Mouse (Mus musculus): ENCODE measurements around the gene Dnah2. TPM values are rescaled to one million over a fixed set of nuclear protein-coding genes. Genes with fewer than 3 reads are reported as not detected.

Dnah2 gene
- polyA plus RNA-seq, 1 experiment from 2014 or later, result 1.9 TPM

GRCm38 (mm10) chr11:69408541-69409377, 140.2 kb downstream of the Dnah2 start:
- Histone ChIP-seq H3K4me1 (peaks cover 43% of the 10 kb centered on the region), H3K9ac (replicated peaks) (peak overlapping the region; percentile 96), H3K4me2 (replicated peaks) (peak overlapping the region; percentile 98), H3K4me3 (peak overlapping the region; percentile 64), H3K27ac (replicated peaks) (peak overlapping the region; percentile 98), H3K27me3 (no peaks in the 10 kb centered on the region), H3K36me3 (peaks cover 56% of the 10 kb centered on the region), H3K9me3 (no peaks in the 10 kb centered on the region)
- under 1% methylated on average over 33 of the region's 33 CpGs for WGBS
- ATAC-seq (ENCODE audit: low FRiP score, low read depth), result peak; percentile 58

- H3K4me1 ChIP-seq, result peaks cover 32% of the 10 kb centered on the region
Measured at GRCm38 (mm10) chr11:69407724-69408004, 141.2 kb downstream of the Dnah2 start.

GRCm38 (mm10) chr11:69406867-69407723, 141.8 kb downstream of the Dnah2 start:
- no peaks in the 10 kb centered on the region for H3K9me3 ChIP-seq
- H3K4me3 ChIP-seq, result no peak overlapping the region
- ATAC-seq (ENCODE audit: low FRiP score, low read depth), result no peak
- no peak overlapping the region for H3K9ac ChIP-seq (replicated peaks)
- no peak overlapping the region for H3K27ac ChIP-seq (replicated peaks)
- H3K27me3 ChIP-seq, result no peaks in the 10 kb centered on the region
- H3K4me2 ChIP-seq (replicated peaks), result peak overlapping the region; percentile 98; the same call in 1 of the 2 replicates
- H3K36me3 ChIP-seq, result peaks cover 63% of the 10 kb centered on the region
- peaks cover 26% of the 10 kb centered on the region for H3K4me1 ChIP-seq
- WGBS, result 93% methylated on average over 16 of the region's 16 CpGs

More at GRCm38 (mm10) chr11:69407724-69408004, 141.2 kb downstream of the Dnah2 start:
- peak overlapping the region; percentile 96; the same call in 1 of the 2 replicates for H3K9ac ChIP-seq (replicated peaks)
- H3K27ac ChIP-seq (replicated peaks), result 0 out of 2 replicates have a peak overlapping the region, but pooled peaks have one; percentile 98
- no peaks in the 10 kb centered on the region for H3K27me3 ChIP-seq
- H3K4me3 ChIP-seq, result peak overlapping the region; percentile 64; the same call in 1 of the 2 replicates
- peak overlapping the region; percentile 98; the same call in 1 of the 2 replicates for H3K4me2 ChIP-seq (replicated peaks)
- 84% methylated on average over 4 of the region's 4 CpGs for WGBS
- H3K36me3 ChIP-seq, result peaks cover 60% of the 10 kb centered on the region
- no peaks in the 10 kb centered on the region for H3K9me3 ChIP-seq
- ATAC-seq (ENCODE audit: low FRiP score, low read depth), result no peak

GRCm38 (mm10) chr11:69406282-69406681, 142.6 kb downstream of the Dnah2 start:
- 88% methylated on average over 19 of the region's 19 CpGs for WGBS
- Histone ChIP-seq H3K4me3 (no peak overlapping the region), H3K36me3 (peaks cover 71% of the 10 kb centered on the region)

GRCm38 (mm10) chr11:69405397-69406200, 143.3 kb downstream of the Dnah2 start:
- Histone ChIP-seq H3K9me3 (no peaks in the 10 kb centered on the region), H3K27me3 (peaks cover 5% of the 10 kb centered on the region), H3K4me3 (no peak overlapping the region), H3K9ac (replicated peaks) (0 out of 2 replicates have a peak overlapping the region, but pooled peaks have one; percentile 12), H3K4me2 (replicated peaks) (no peak overlapping the region), H3K36me3 (peaks cover 78% of the 10 kb centered on the region), H3K4me1 (peaks cover 26% of the 10 kb centered on the region), H3K27ac (replicated peaks) (no peak overlapping the region)
- ATAC-seq (ENCODE audit: low FRiP score, low read depth), result no peak
- 91% methylated on average over 24 of the region's 24 CpGs for WGBS

More at GRCm38 (mm10) chr11:69406282-69406681, 142.6 kb downstream of the Dnah2 start:
- no peak for ATAC-seq (ENCODE audit: low FRiP score, low read depth)
- H3K9ac ChIP-seq (replicated peaks), result no peak overlapping the region
- no peaks in the 10 kb centered on the region for H3K27me3 ChIP-seq
- no peaks in the 10 kb centered on the region for H3K9me3 ChIP-seq
- H3K4me2 ChIP-seq (replicated peaks), result no peak overlapping the region
- H3K27ac ChIP-seq (replicated peaks), result no peak overlapping the region
- H3K4me1 ChIP-seq, result peaks cover 26% of the 10 kb centered on the region

- peaks cover 28% of the 10 kb centered on the region for H3K4me1 ChIP-seq
- peaks cover 86% of the 10 kb centered on the region for H3K36me3 ChIP-seq
- H3K9me3 ChIP-seq, result no peaks in the 10 kb centered on the region
- no peak overlapping the region for H3K27ac ChIP-seq (replicated peaks)
- peaks cover 13% of the 10 kb centered on the region for H3K27me3 ChIP-seq
- 0 out of 2 replicates have a peak overlapping the region, but pooled peaks have one; percentile 12 for H3K9ac ChIP-seq (replicated peaks)
- WGBS, result 92% methylated on average over 24 of the region's 24 CpGs
- no peak overlapping the region for H3K4me2 ChIP-seq (replicated peaks)
- no peak for ATAC-seq (ENCODE audit: low FRiP score, low read depth)
- no peak overlapping the region for H3K4me3 ChIP-seq
Measured at GRCm38 (mm10) chr11:69404595-69405396, 144.1 kb downstream of the Dnah2 start.

- Histone ChIP-seq H3K9me3 (no peaks in the 10 kb centered on the region), H3K9ac (replicated peaks) (no peak overlapping the region), H3K4me2 (replicated peaks) (no peak overlapping the region), H3K4me3 (no peak overlapping the region), H3K27me3 (peaks cover 17% of the 10 kb centered on the region), H3K4me1 (peaks cover 31% of the 10 kb centered on the region), H3K27ac (replicated peaks) (no peak overlapping the region), H3K36me3 (peaks cover 92% of the 10 kb centered on the region)
- 93% methylated on average over 38 of the region's 38 CpGs for WGBS
- no peak for ATAC-seq (ENCODE audit: low FRiP score, low read depth)
Measured at GRCm38 (mm10) chr11:69403691-69404594, 145.0 kb downstream of the Dnah2 start.

- H3K27ac ChIP-seq (replicated peaks), result no peak overlapping the region
- 87% methylated on average over 12 of the region's 12 CpGs for WGBS
- no peak for ATAC-seq (ENCODE audit: low FRiP score, low read depth)
- no peak overlapping the region for H3K4me2 ChIP-seq (replicated peaks)
- H3K9ac ChIP-seq (replicated peaks), result no peak overlapping the region
- peaks cover 27% of the 10 kb centered on the region for H3K27me3 ChIP-seq
- peaks cover 81% of the 10 kb centered on the region for H3K36me3 ChIP-seq
- no peaks in the 10 kb centered on the region for H3K9me3 ChIP-seq
- H3K4me3 ChIP-seq, result no peak overlapping the region
- H3K4me1 ChIP-seq, result peaks cover 36% of the 10 kb centered on the region
Measured at GRCm38 (mm10) chr11:69401987-69402386, 146.9 kb downstream of the Dnah2 start.

- 0 out of 2 replicates have a peak overlapping the region, but pooled peaks have one; percentile 1 for H3K4me3 ChIP-seq
- no peak overlapping the region for H3K9ac ChIP-seq (replicated peaks)
- no peaks in the 10 kb centered on the region for H3K9me3 ChIP-seq
- peaks cover 73% of the 10 kb centered on the region for H3K36me3 ChIP-seq
- peaks cover 27% of the 10 kb centered on the region for H3K27me3 ChIP-seq
- no peak overlapping the region for H3K4me2 ChIP-seq (replicated peaks)
- H3K4me1 ChIP-seq, result peaks cover 44% of the 10 kb centered on the region
- 19% methylated on average over 22 of the region's 22 CpGs for WGBS
- no peak overlapping the region for H3K27ac ChIP-seq (replicated peaks)
- ATAC-seq (ENCODE audit: low FRiP score, low read depth), result peak; percentile 57
Measured at GRCm38 (mm10) chr11:69401210-69401637, 147.7 kb downstream of the Dnah2 start.

Data from midbrain, embryonic 12.5 days (tissue).